Mouse (Mus musculus) forebrain, postnatal 0 days (tissue): ENCODE data around the gene Ppp3ca. TPM values are rescaled to one million over a fixed set of nuclear protein-coding genes. Genes with fewer than 3 reads are reported as not detected.
"Not testable (repeated sequence)": the region's sequence is repeated elsewhere in the genome, so short reads cannot be mapped to it uniquely, and the experiment has no call there.

Source experiments
- ATAC-seq: fragments of 200-750 bp; cut with Nextera tagmentation; 2 replicates; pipeline ENCODE4 v1.8.0; 2017; ENCODE audit warnings: mild to moderate bottlenecking, moderate library complexity
- DNase-seq: peaks from one replicate; pipeline ENCODE4 v3.0.0-alpha.2; 2015
- H3K27ac ChIP-seq: fragments of 300-500 bp; sonication (generic); 2 replicates; pipeline ENCODE4 v1.5.1; 2014; ENCODE audit warnings: low read depth, mild to moderate bottlenecking, antibody characterized with exemption, low read length, moderate library complexity, mixed read lengths
- H3K27me3 ChIP-seq: fragments of 300-500 bp; sonication (generic); 2 replicates; pipeline ENCODE4 v1.6.1; 2014; ENCODE audit warnings: mild to moderate bottlenecking, low read length, mixed read lengths; ENCODE audit not compliant: insufficient read depth
- H3K36me3 ChIP-seq: fragments of 300-500 bp; sonication (generic); 2 replicates; pipeline ENCODE4 v1.6.1; 2014; ENCODE audit warnings: mild to moderate bottlenecking, moderate library complexity; ENCODE audit not compliant: insufficient read depth
- H3K4me1 ChIP-seq: fragments of 300-500 bp; sonication (generic); 2 replicates; pipeline ENCODE4 v1.6.1; 2014; ENCODE audit warnings: antibody characterized with exemption; ENCODE audit not compliant: insufficient read depth
- H3K4me2 ChIP-seq: fragments of 300-500 bp; sonication (generic); 2 replicates; pipeline ENCODE4 v1.6.1; 2014; ENCODE audit warnings: low read depth, mild to moderate bottlenecking, moderate library complexity
- H3K4me3 ChIP-seq: fragments of 300-500 bp; sonication (generic); 2 replicates; pipeline ENCODE4 v1.5.1; 2014; ENCODE audit warnings: low read depth, low read length, mixed read lengths
- H3K9ac ChIP-seq: fragments of 300-500 bp; sonication (generic); 2 replicates; pipeline ENCODE4 v1.6.1; 2014; ENCODE audit warnings: mild to moderate bottlenecking
- H3K9me3 ChIP-seq: fragments of 300-500 bp; sonication (generic); 2 replicates; pipeline ENCODE4 v1.6.1; 2016; ENCODE audit warnings: low read length
- CTCF ChIP-seq: sonication (generic); IDR thresholded peaks from 2 replicates; pipeline ENCODE4 v1.5.1; 2016; ENCODE audit warnings: antibody characterized with exemption, control low read depth, low read depth
- WGBS: fragments of 180-500 bp; shearing (Covaris S2); extraction: QIAGEN DNeasy Blood & Tissue Kit; methylation state at CpG from one replicate; pipeline ENCODE4 v1.1.7; 2014; 5-methylcytosine and 5-hydroxymethylcytosine counted together
- polyA plus RNA-seq: library from polyadenylated mRNA; unstranded; fragments of >200 nt; fragmentation: Nextera tagmentation; extraction: Ambion mirVana; gene quantifications from 2 replicates; pipeline ENCODE4 v1.2.1, GENCODE M21; 2015
- total RNA-seq: library from RNA; depleted of rRNA; stranded (reverse); fragments of >200 nt; gene quantifications from 2 replicates; pipeline ENCODE4 v1.2.3, GENCODE M21; 2014

Gene Ppp3ca
- total and polyA plus RNA-seq, 2 experiments from 2014 or later, result 223 to 231 TPM

DNA sequence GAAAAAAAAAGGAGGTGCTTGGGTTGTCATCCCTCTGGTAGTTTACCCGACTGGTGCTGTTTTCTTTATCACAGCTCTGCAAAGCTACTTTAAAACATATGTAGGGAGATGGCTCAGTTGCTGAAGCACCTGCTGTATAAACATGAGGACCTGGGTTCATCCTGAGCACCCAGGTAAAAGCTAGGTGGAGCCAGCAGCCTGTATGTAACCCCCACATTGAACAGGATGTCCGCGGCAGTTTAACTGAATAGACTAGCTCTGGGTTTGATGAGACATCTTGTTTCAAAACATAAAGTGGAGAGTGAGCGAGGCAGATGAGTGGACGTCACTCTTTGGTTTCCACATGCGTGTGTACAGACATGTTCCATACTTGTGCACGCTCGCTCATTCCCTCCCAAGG is 16.5 kb downstream of the Ppp3ca start:
- no peak overlapping the region for H3K4me2 ChIP-seq
- H3K4me3 ChIP-seq, result no peak overlapping the region
- ATAC-seq (no peak), DNase-seq (no peak)
- H3K36me3 ChIP-seq, result no peaks in the 10 kb centered on the region
- H3K9me3 ChIP-seq, result no peaks in the 10 kb centered on the region
- no peak for TF ChIP-seq CTCF
- H3K9ac ChIP-seq, result no peak overlapping the region
- H3K27ac ChIP-seq, result no peak overlapping the region
- H3K4me1 ChIP-seq, result peaks cover 9% of the 10 kb centered on the region; the same call in 1 of the 2 replicates
- 91% methylated on average over 8 of the region's 8 CpGs for WGBS
- no peaks in the 10 kb centered on the region for H3K27me3 ChIP-seq

DNA sequence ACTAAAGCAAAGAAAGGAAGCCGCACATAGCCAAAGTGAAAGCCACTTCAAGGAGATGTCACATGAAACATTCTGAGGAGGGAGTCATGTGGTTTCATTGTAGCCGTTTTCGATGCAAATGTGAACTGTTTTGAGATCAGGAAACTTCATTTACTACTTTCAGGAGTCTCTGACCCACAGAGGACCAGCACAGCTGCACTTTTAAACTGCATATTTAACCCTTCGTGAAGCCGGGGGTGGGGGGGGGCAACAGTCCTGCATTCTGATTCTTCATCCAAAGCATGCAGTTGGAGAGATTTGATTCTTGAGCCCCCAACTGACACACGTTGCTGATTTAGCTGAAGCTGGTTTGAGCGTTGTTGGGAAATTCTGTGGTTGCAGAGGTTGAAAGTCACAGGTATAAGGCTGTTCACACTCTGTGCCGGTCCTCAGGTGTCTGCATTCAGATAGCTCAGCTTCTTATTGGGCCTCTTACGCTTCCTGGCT is 18.2 kb downstream of the Ppp3ca start:
- Histone ChIP-seq H3K4me2 (no peak overlapping the region), H3K36me3 (no peaks in the 10 kb centered on the region), H3K27ac (no peak overlapping the region), H3K4me3 (no peak overlapping the region), H3K27me3 (no peaks in the 10 kb centered on the region), H3K9ac (no peak overlapping the region), H3K9me3 (no peaks in the 10 kb centered on the region), H3K4me1 (peaks cover 9% of the 10 kb centered on the region; the same call in 1 of the 2 replicates)
- no peak for ATAC-seq
- no peak for TF ChIP-seq CTCF
- DNase-seq, result no peak
- 75% methylated on average over 9 of the region's 9 CpGs for WGBS

DNA sequence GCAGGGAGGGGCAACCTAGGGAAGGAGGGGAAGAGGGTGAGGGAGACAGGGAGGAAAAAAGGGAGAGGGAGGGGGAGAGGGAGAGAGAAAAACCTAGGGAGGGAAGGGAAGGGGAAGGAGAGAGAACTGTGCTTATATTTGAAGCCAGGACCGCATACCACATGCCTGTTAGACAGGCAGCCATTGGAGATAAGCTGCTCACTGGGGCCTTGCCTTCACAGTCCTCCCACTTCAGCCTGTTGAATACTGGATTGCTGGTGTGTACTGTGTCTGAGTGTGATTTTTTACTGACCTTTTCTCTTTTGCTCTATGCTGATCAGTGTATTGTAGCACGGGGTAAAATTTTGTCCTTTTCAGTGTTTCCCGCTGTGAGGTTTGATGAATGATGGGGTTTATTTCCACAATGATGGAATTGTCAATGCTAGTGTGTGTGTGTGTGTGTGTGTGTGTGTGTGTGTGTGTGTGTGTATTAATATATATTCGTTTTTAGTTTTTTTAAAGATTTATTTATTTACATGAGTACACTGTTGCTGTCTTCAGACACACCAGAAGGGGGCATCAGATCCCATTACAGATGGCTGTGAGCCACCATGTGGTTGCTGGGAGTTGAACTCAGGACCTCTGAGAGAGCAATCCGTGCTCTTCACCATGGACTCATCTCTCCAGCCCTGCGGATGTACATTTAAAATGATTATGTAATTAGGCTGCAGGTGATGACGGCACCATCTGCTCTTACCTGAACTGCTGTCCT is 20.0 kb downstream of the Ppp3ca start:
- Histone ChIP-seq H3K4me2 (no peak overlapping the region), H3K9ac (no peak overlapping the region), H3K4me1 (0 out of 2 replicates have a peak, but pooled peaks cover under 1% of the 10 kb centered on the region), H3K4me3 (no peak overlapping the region), H3K27me3 (no peaks in the 10 kb centered on the region), H3K9me3 (no peaks in the 10 kb centered on the region), H3K27ac (no peak overlapping the region), H3K36me3 (no peaks in the 10 kb centered on the region)
- no peak for DNase-seq
- no peak; the same call in 1 of the 2 replicates for TF ChIP-seq CTCF
- no peak; the same call in 1 of the 2 replicates for ATAC-seq
- WGBS, result 90% methylated on average over 7 of the region's 7 CpGs

- Histone ChIP-seq H3K9me3 (no peaks in the 10 kb centered on the region), H3K4me1 (no peaks in the 10 kb centered on the region), H3K9ac (no peak overlapping the region), H3K27ac (no peak overlapping the region), H3K4me2 (no peak overlapping the region), H3K4me3 (no peak overlapping the region), H3K27me3 (no peaks in the 10 kb centered on the region), H3K36me3 (no peaks in the 10 kb centered on the region)
- ATAC-seq, result no peak
- 72% methylated on average over 7 of the region's 7 CpGs for WGBS
- no peak for DNase-seq
- TF ChIP-seq CTCF, result no peak
These were observed 22.1 kb downstream of the Ppp3ca start for GRCm38 (mm10) chr3:136691984-136692383.

DNA sequence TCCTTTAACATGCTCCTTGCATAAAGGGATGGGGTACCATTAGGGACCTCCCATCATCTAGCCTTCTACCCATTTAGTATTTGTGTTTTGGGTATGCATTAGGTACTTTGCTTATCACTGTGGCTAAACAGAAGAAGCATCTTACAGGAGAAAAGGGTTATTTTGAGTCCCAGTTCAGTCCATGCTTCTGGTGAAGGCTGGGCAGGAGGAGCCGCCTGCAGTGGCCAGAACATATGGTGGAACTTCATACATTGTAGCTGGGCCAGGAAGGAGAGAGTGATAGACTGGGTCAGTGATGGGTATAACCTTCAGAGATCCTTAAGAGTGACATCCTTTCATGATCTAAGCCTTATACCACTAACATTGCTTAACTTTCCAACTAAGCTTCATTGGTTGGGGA is 23.6 kb downstream of the Ppp3ca start:
- ATAC-seq (no peak), DNase-seq (no peak)
- H3K4me3 ChIP-seq, result no peak overlapping the region
- no peaks in the 10 kb centered on the region for H3K27me3 ChIP-seq
- no peak overlapping the region for H3K4me2 ChIP-seq
- H3K4me1 ChIP-seq, result no peaks in the 10 kb centered on the region
- H3K9ac ChIP-seq, result no peak overlapping the region
- WGBS, result 84% methylated on average over 1 of the region's 1 CpGs
- H3K9me3 ChIP-seq, result no peaks in the 10 kb centered on the region
- H3K27ac ChIP-seq, result no peak overlapping the region
- TF ChIP-seq CTCF, result no peak
- H3K36me3 ChIP-seq, result no peaks in the 10 kb centered on the region

- Histone ChIP-seq H3K4me1 (no peaks in the 10 kb centered on the region), H3K27me3 (no peaks in the 10 kb centered on the region), H3K4me2 (no peak overlapping the region), H3K27ac (no peak overlapping the region), H3K36me3 (no peaks in the 10 kb centered on the region), H3K9ac (no peak overlapping the region), H3K9me3 (no peaks in the 10 kb centered on the region), H3K4me3 (no peak overlapping the region)
- no peak for TF ChIP-seq CTCF
- DNase-seq (no peak), ATAC-seq (no peak)
- 82% methylated on average over 3 of the region's 3 CpGs for WGBS
These were observed 27.8 kb downstream of the Ppp3ca start for GRCm38 (mm10) chr3:136697626-136698191.

GRCm38 (mm10) chr3:136699711-136700110 is 29.8 kb downstream of the Ppp3ca start:
- not testable (repeated sequence) for DNase-seq, H3K36me3 ChIP-seq, ATAC-seq, H3K4me3 ChIP-seq, H3K9me3 ChIP-seq, H3K4me2 ChIP-seq, H3K9ac ChIP-seq, H3K27me3 ChIP-seq, H3K4me1 ChIP-seq, H3K27ac ChIP-seq
